Mouse (Mus musculus): ENCODE data around the gene Ssc5d. TPM values are rescaled to one million over a fixed set of nuclear protein-coding genes. Genes with fewer than 3 reads are reported as not detected.

The Ssc5d gene
- total and polyA plus RNA-seq, 3 experiments = 0.09 to 1.6 (median 0.30) TPM

- in situ Hi-C loops (cut with MboI; ENCODE audit: low pct_ligation_motif_present, low pct_unique_long_range_greater_than_20kb, low sequenced_read_pairs) = loop anchor here (5.0 to 10.0 kb wide), 2 partner anchors 112 to 375 kb away; partner anchors contain the start of gene Zfp580
- H3K27me3 ChIP-seq (replicated peaks) = no peaks in the 10 kb centered on the region
- peaks cover 0 to 11% of the 10 kb centered on the region in 2 experiments for H3K36me3 ChIP-seq (replicated peaks in 1 of 2; ENCODE audit: control insufficient read depth in 1 of 2, insufficient read depth in 1 of 2, low read length in 1 of 2)
- peak; percentile 84 for DNase-seq (ENCODE audit: extremely low read depth)
- TF ChIP-seq RAD21 (IDR thresholded peaks at IDR 0.05; ENCODE audit: low read depth, low read length) = peak; percentile 88
- peak; percentile 70 to 91 for TF ChIP-seq CTCF (conservative IDR thresholded peaks at IDR 0.05 in 1 of 2, IDR thresholded peaks at IDR 0.05 in 1 of 2; ENCODE audit: low read depth in 2 of 2, low read length in 2 of 2)
- peak; percentile 75 for TF ChIP-seq SMC3 (IDR thresholded peaks at IDR 0.05; ENCODE audit: low read depth, low read length)
- TF ChIP-seq POLR2AphosphoS2 (IDR thresholded peaks at IDR 0.05; ENCODE audit: low read depth, low read length) = no peak
- peak; percentile 86 for TF ChIP-seq CHD2 (IDR thresholded peaks at IDR 0.05; ENCODE audit: low read length)
- TF ChIP-seq TCF12 (IDR thresholded peaks at IDR 0.05; ENCODE audit: low read depth, low read length) = peak; percentile 26; the same call in 1 of the 2 replicates
- H3K79me2 ChIP-seq (replicated peaks; ENCODE audit: control insufficient read depth, extremely low read depth, insufficient read depth, poor library complexity, severe bottlenecking) = no peaks in the 10 kb centered on the region
- dilution Hi-C loops (cut with MboI; ENCODE audit: extremely low pct_ligation_motif_present, extremely low pct_unique_long_range_greater_than_20kb, low sequenced_read_pairs) = no loop called here
- no peak overlapping the region for H3K4me3 ChIP-seq (replicated peaks in 1 of 3; ENCODE audit: low read depth in 2 of 3, low read length in 2 of 3, poor library complexity in 1 of 3)
- H3K9ac ChIP-seq (ENCODE audit: insufficient read depth, low read depth) = no peak overlapping the region
- no peak overlapping the region for H3K27ac ChIP-seq (ENCODE audit: insufficient read depth, low read depth)
- no peak overlapping the region for H3K4me2 ChIP-seq (ENCODE audit: insufficient read depth, low read depth, poor library complexity, severe bottlenecking)
- H3K9me3 ChIP-seq (replicated peaks; ENCODE audit: low read length) = no peaks in the 10 kb centered on the region
- peaks cover 8 to 34% of the 10 kb centered on the region in 2 experiments for H3K4me1 ChIP-seq (ENCODE audit: control insufficient read depth in 1 of 2, insufficient read depth in 2 of 2)
These were observed 14.5 kb downstream of the Ssc5d start for GRCm38 (mm10) chr7:4940068-4940479.

- no peaks in the 10 kb centered on the region for H3K79me2 ChIP-seq (replicated peaks; ENCODE audit: control insufficient read depth, extremely low read depth, insufficient read depth, poor library complexity, severe bottlenecking)
These were observed 17.1 kb downstream of the Ssc5d start for GRCm38 (mm10) chr7:4942673-4943072.

More at GRCm38 (mm10) chr7:4942673-4943072, 17.1 kb downstream of the Ssc5d start:
- H3K4me3 ChIP-seq (replicated peaks in 1 of 3; ENCODE audit: low read depth in 2 of 3, low read length in 2 of 3, poor library complexity in 1 of 3) = no peak overlapping the region
- peaks cover 0 to 11% of the 10 kb centered on the region in 2 experiments for H3K36me3 ChIP-seq (replicated peaks in 1 of 2; ENCODE audit: control insufficient read depth in 1 of 2, insufficient read depth in 1 of 2, low read length in 1 of 2)
- dilution Hi-C loops (cut with MboI; ENCODE audit: extremely low pct_ligation_motif_present, extremely low pct_unique_long_range_greater_than_20kb, low sequenced_read_pairs) (no loop called here), in situ Hi-C loops (cut with MboI; ENCODE audit: low pct_ligation_motif_present, low pct_unique_long_range_greater_than_20kb, low sequenced_read_pairs) (loop anchor here (5.0 to 10.0 kb wide), 2 partner anchors 110 to 378 kb away; partner anchors contain the start of gene Zfp580)
- no peaks in the 10 kb centered on the region for H3K9me3 ChIP-seq (replicated peaks; ENCODE audit: low read length)
- peaks cover 3 to 16% of the 10 kb centered on the region in 2 experiments; a peak in 3 of 4 replicates for H3K4me1 ChIP-seq (ENCODE audit: control insufficient read depth in 1 of 2, insufficient read depth in 2 of 2)
- peaks cover 1% of the 10 kb centered on the region for H3K27me3 ChIP-seq (replicated peaks)
- H3K9ac ChIP-seq (ENCODE audit: insufficient read depth, low read depth) = no peak overlapping the region
- DNase-seq (ENCODE audit: extremely low read depth) = no peak
- TF ChIP-seq MXI1 (IDR thresholded peaks at IDR 0.05; ENCODE audit: low read depth, low read length) (no peak), KAT2A (IDR thresholded peaks at IDR 0.05; ENCODE audit: insufficient replicate concordance, low read length) (no peak), CTCF (conservative IDR thresholded peaks at IDR 0.05 in 1 of 2, IDR thresholded peaks at IDR 0.05 in 1 of 2; ENCODE audit: low read depth in 2 of 2, low read length in 2 of 2) (no peak), ZC3H11A (IDR thresholded peaks at IDR 0.05; ENCODE audit: low read depth, low read length) (no peak), HCFC1 (IDR thresholded peaks at IDR 0.05; ENCODE audit: low read depth, low read length) (no peak), MEF2A (IDR thresholded peaks at IDR 0.05; ENCODE audit: borderline replicate concordance, low read depth, low read length) (no peak), PAX5 (IDR thresholded peaks at IDR 0.05; ENCODE audit: low read length) (no peak), SIN3A (IDR thresholded peaks at IDR 0.05; ENCODE audit: low read length) (no peak), EP300 (IDR thresholded peaks at IDR 0.05; ENCODE audit: low read length) (no peak), BHLHE40 (IDR thresholded peaks at IDR 0.05; ENCODE audit: low read depth, low read length) (no peak), ELF1 (IDR thresholded peaks at IDR 0.05; ENCODE audit: low read depth, low read length) (no peak), CHD1 (IDR thresholded peaks at IDR 0.05; ENCODE audit: low read depth, low read length) (no peak), USF1 (IDR thresholded peaks at IDR 0.05; ENCODE audit: low read depth, low read length) (no peak), MAFK (IDR thresholded peaks at IDR 0.05; ENCODE audit: insufficient replicate concordance, low read length) (no peak), E2F4 (IDR thresholded peaks at IDR 0.05; ENCODE audit: insufficient replicate concordance, low read depth, low read length) (no peak), ZKSCAN1 (IDR thresholded peaks at IDR 0.05; ENCODE audit: borderline replicate concordance, low read depth, low read length) (no peak), NRF1 (IDR thresholded peaks at IDR 0.05; ENCODE audit: low read depth, low read length) (no peak), NELFE (IDR thresholded peaks at IDR 0.05; ENCODE audit: low read depth, low read length) (no peak), SMC3 (IDR thresholded peaks at IDR 0.05; ENCODE audit: low read depth, low read length) (no peak), MAZ (IDR thresholded peaks at IDR 0.05; ENCODE audit: low read depth, low read length) (no peak)
- no peak overlapping the region for H3K27ac ChIP-seq (ENCODE audit: insufficient read depth, low read depth)
- no peak overlapping the region for H3K4me2 ChIP-seq (ENCODE audit: insufficient read depth, low read depth, poor library complexity, severe bottlenecking)
